19 mouse cellular contexts compared by ENCODE assay signal in genomic region chr6:110168539-110168938, GRCm38 (mm10).
DNase-seq lines count a peak whose midpoint lies in the region; ATAC-seq lines count a peak whose summit lies in the region.
"Had no signal": no experiment of that assay in that cellular context is flagged by ENCODE, and none has a peak within 500 bp of the region (broad histone marks: within the 10 kb centered on the region; RNA-seq: fewer than 3 reads in every experiment).

No protein-coding gene starts in this region.

- 0 out of 2 replicates have a peak, but pooled peaks have one; percentile 36 for ATAC-seq in forebrain, embryonic 11.5 days (replicated peaks; ENCODE audit: low FRiP score)
- ATAC-seq in hindbrain, embryonic 12.5 days (ENCODE audit: low FRiP score): peak; percentile 67; the same call in 1 of the 2 replicates
- peak; percentile 68 for ATAC-seq in midbrain, embryonic 14.5 days (ENCODE audit: low FRiP score, low TSS enrichment)
- ATAC-seq: lung, postnatal 0 days had no signal

- H3K9me3 ChIP-seq in forebrain, embryonic 11.5 days (ENCODE audit: control insufficient read depth, low read length): no peaks in the 10 kb centered on the region
- H3K9me3 ChIP-seq in forebrain, embryonic 10.5 days: no peaks in the 10 kb centered on the region
- no peaks in the 10 kb centered on the region for H3K9me3 ChIP-seq in hindbrain, embryonic 12.5 days (replicated peaks)
- H3K9me3 ChIP-seq in midbrain, embryonic 14.5 days (ENCODE audit: control insufficient read depth, low read length): no peaks in the 10 kb centered on the region
- H3K9me3 ChIP-seq: embryonic facial prominence, embryonic 13.5 days; hindbrain, embryonic 15.5 days; limb, embryonic 13.5 days had no signal

- H3K27ac ChIP-seq in forebrain, embryonic 11.5 days (ENCODE audit: low read depth, low read length): no peak overlapping the region
- no peak overlapping the region for H3K27ac ChIP-seq in forebrain, embryonic 10.5 days
- H3K27ac ChIP-seq in hindbrain, embryonic 12.5 days: no peak overlapping the region
- H3K27ac ChIP-seq in midbrain, embryonic 14.5 days (replicated peaks; ENCODE audit: low read depth, low read length): no peak overlapping the region
- H3K27ac ChIP-seq: embryonic facial prominence, embryonic 13.5 days; hindbrain, embryonic 15.5 days; limb, embryonic 13.5 days; liver, embryonic 14.5 days had no signal

- no peak overlapping the region for H3K9ac ChIP-seq in forebrain, embryonic 11.5 days (ENCODE audit: low read length)
- no peak overlapping the region for H3K9ac ChIP-seq in hindbrain, embryonic 12.5 days
- no peak overlapping the region for H3K9ac ChIP-seq in midbrain, embryonic 14.5 days (replicated peaks; ENCODE audit: low read length)
- H3K9ac ChIP-seq: embryonic facial prominence, embryonic 13.5 days; hindbrain, embryonic 15.5 days; limb, embryonic 13.5 days; liver, embryonic 14.5 days had no signal

- no peak for DNase-seq in forebrain, embryonic 11.5 days (ENCODE audit: low spot score)
- DNase-seq in forebrain, embryonic 10.5 days (ENCODE audit: extremely low spot score, low spot score): no peak
- DNase-seq in brain, adult 2 months (ENCODE audit: low read depth, low spot score): peak; percentile 12
- DNase-seq in midbrain, embryonic 14.5 days: peak; percentile 74
- DNase-seq in heart, adult 8-10 months (ENCODE audit: low spot score): no peak
- no peak for DNase-seq in layer of hippocampus, adult 9-10 months (ENCODE audit: low spot score)
- DNase-seq in testis, postnatal 10 days (ENCODE audit: low spot score): no peak
- DNase-seq: cerebellum, adult 11-12 months; cerebellum, postnatal 36 days; heart, adult 18-20 months; kidney, adult 18-20 months; kidney, postnatal 14 days; thymus, adult 18-20 months had no signal

- no peaks in the 10 kb centered on the region for H3K27me3 ChIP-seq in forebrain, embryonic 11.5 days (ENCODE audit: control insufficient read depth, insufficient read depth, low read length)
- H3K27me3 ChIP-seq in forebrain, embryonic 10.5 days (ENCODE audit: poor library complexity, severe bottlenecking): no peaks in the 10 kb centered on the region
- no peaks in the 10 kb centered on the region for H3K27me3 ChIP-seq in hindbrain, embryonic 12.5 days
- H3K27me3 ChIP-seq in midbrain, embryonic 14.5 days (ENCODE audit: control insufficient read depth, insufficient read depth, low read length): no peaks in the 10 kb centered on the region
- H3K27me3 ChIP-seq: embryonic facial prominence, embryonic 13.5 days; hindbrain, embryonic 15.5 days; limb, embryonic 13.5 days had no signal

- no peaks in the 10 kb centered on the region for H3K4me1 ChIP-seq in forebrain, embryonic 11.5 days (replicated peaks; ENCODE audit: control insufficient read depth, insufficient read depth, low read length)
- no peaks in the 10 kb centered on the region for H3K4me1 ChIP-seq in forebrain, embryonic 10.5 days
- no peaks in the 10 kb centered on the region for H3K4me1 ChIP-seq in hindbrain, embryonic 12.5 days
- 0 out of 2 replicates have a peak, but pooled peaks cover 2% of the 10 kb centered on the region for H3K4me1 ChIP-seq in midbrain, embryonic 14.5 days (ENCODE audit: control insufficient read depth, insufficient read depth, low read length)
- H3K4me1 ChIP-seq: embryonic facial prominence, embryonic 13.5 days; hindbrain, embryonic 15.5 days; limb, embryonic 13.5 days had no signal

- no peak overlapping the region for H3K4me3 ChIP-seq in forebrain, embryonic 11.5 days (ENCODE audit: low read depth, low read length)
- no peak overlapping the region for H3K4me3 ChIP-seq in forebrain, embryonic 10.5 days
- H3K4me3 ChIP-seq in hindbrain, embryonic 12.5 days: no peak overlapping the region
- H3K4me3 ChIP-seq in midbrain, embryonic 14.5 days (replicated peaks; ENCODE audit: low read depth, low read length): no peak overlapping the region
- H3K4me3 ChIP-seq: embryonic facial prominence, embryonic 13.5 days; hindbrain, embryonic 15.5 days; limb, embryonic 13.5 days had no signal

- H3K4me2 ChIP-seq in forebrain, embryonic 11.5 days (ENCODE audit: low read depth, low read length, severe bottlenecking): no peak overlapping the region
- no peak overlapping the region for H3K4me2 ChIP-seq in hindbrain, embryonic 12.5 days (replicated peaks)
- no peak overlapping the region for H3K4me2 ChIP-seq in midbrain, embryonic 14.5 days (ENCODE audit: low read length)
- H3K4me2 ChIP-seq: embryonic facial prominence, embryonic 13.5 days; hindbrain, embryonic 15.5 days; limb, embryonic 13.5 days had no signal

- WGBS in forebrain, embryonic 11.5 days: 87% methylated on average over 2 of the region's 2 CpGs
- WGBS in forebrain, embryonic 10.5 days: 94% methylated on average over 2 of the region's 2 CpGs
- 80% methylated on average over 2 of the region's 2 CpGs for WGBS in hindbrain, embryonic 12.5 days
- 62% methylated on average over 2 of the region's 2 CpGs for WGBS in midbrain, embryonic 14.5 days

- H3K36me3 ChIP-seq in forebrain, embryonic 11.5 days (ENCODE audit: control insufficient read depth, insufficient read depth, low read length): no peaks in the 10 kb centered on the region
- no peaks in the 10 kb centered on the region for H3K36me3 ChIP-seq in forebrain, embryonic 10.5 days (replicated peaks)
- H3K36me3 ChIP-seq in hindbrain, embryonic 12.5 days: no peaks in the 10 kb centered on the region
- H3K36me3 ChIP-seq in midbrain, embryonic 14.5 days (ENCODE audit: control insufficient read depth, insufficient read depth, low read length): no peaks in the 10 kb centered on the region
- H3K36me3 ChIP-seq: embryonic facial prominence, embryonic 13.5 days; hindbrain, embryonic 15.5 days; limb, embryonic 13.5 days had no signal

Comparison
In these comparisons a context has a peak if more than half of its experiments do, and no peak if none do; other contexts are left out.
1. DNase-seq: peak in brain, adult 2 months (single experiment) and midbrain, embryonic 14.5 days (single experiment); none in forebrain, embryonic 11.5 days (single experiment), forebrain, embryonic 10.5 days (single experiment), heart, adult 8-10 months (single experiment), layer of hippocampus, adult 9-10 months (single experiment) and testis, postnatal 10 days (single experiment).
2. Peak in every context shown above with its lines, with median percentiles within 50 percentile points of each other: ATAC-seq.